Mouse (Mus musculus) heart, embryonic 14.5 days (tissue): ENCODE data around the gene Rtkn2. TPM values are rescaled to one million over a fixed set of nuclear protein-coding genes. Genes with fewer than 3 reads are reported as not detected.
A peak's percentile ranks its signal among the peaks of the same experiment; 100 is the strongest.

Experiments used
- ATAC-seq: fragments of 200-750 bp; cut with Nextera tagmentation; 2 replicates; pipeline ENCODE4 v1.8.0; 2017; ENCODE audit warnings: low read depth, moderate TSS enrichment; ENCODE audit not compliant: insufficient number of reproducible peaks, insufficient read depth, low FRiP score
- H3K27ac ChIP-seq, 2 experiments: fragments of 200-500 bp in 1 of 2; fragments of 300-500 bp in 1 of 2; sonication (generic) in 1 of 2; replicated peaks in 1 of 2; 2 replicates each; pipeline ENCODE4 v1.5.1; 2012 to 2014; ENCODE audit warnings: low read depth in 2 of 2, low read length in 2 of 2, control low read depth in 1 of 2, mild to moderate bottlenecking in 1 of 2, mixed read lengths in 1 of 2; ENCODE audit not compliant: control insufficient read depth in 1 of 2, insufficient read depth in 1 of 2
- H3K27me3 ChIP-seq: fragments of 300-500 bp; sonication (generic); 2 replicates; pipeline ENCODE4 v1.6.1; 2014; ENCODE audit warnings: mild to moderate bottlenecking, low read length, control low read depth; ENCODE audit not compliant: control insufficient read depth, insufficient read depth
- H3K36me3 ChIP-seq: fragments of 300-500 bp; sonication (generic); 2 replicates; pipeline ENCODE4 v1.6.1; 2014; ENCODE audit warnings: mild to moderate bottlenecking, control low read depth, low read length, mixed read lengths; ENCODE audit not compliant: control insufficient read depth, insufficient read depth
- H3K4me1 ChIP-seq, 2 experiments: fragments of 200-500 bp in 1 of 2; fragments of 300-500 bp in 1 of 2; sonication (generic) in 1 of 2; 2 replicates each; pipeline ENCODE4 v1.6.1; 2012 to 2014; ENCODE audit warnings: low read length in 2 of 2, control low read depth in 1 of 2, mixed read lengths in 1 of 2; ENCODE audit not compliant: control insufficient read depth in 2 of 2, insufficient read depth in 2 of 2
- H3K4me2 ChIP-seq: fragments of 300-500 bp; sonication (generic); 2 replicates; pipeline ENCODE4 v1.6.1; 2014; ENCODE audit warnings: mild to moderate bottlenecking, low read length
- H3K4me3 ChIP-seq, 2 experiments: fragments of 200-500 bp in 1 of 2; fragments of 300-500 bp in 1 of 2; sonication (generic) in 1 of 2; 2 replicates each; pipeline ENCODE4 v1.5.1; 2012 to 2014; ENCODE audit warnings: low read length in 2 of 2, mild to moderate bottlenecking in 2 of 2, control low read depth in 1 of 2, low read depth in 1 of 2, moderate library complexity in 1 of 2; ENCODE audit not compliant: control insufficient read depth in 1 of 2, insufficient read depth in 1 of 2
- H3K9ac ChIP-seq: fragments of 300-500 bp; sonication (generic); 2 replicates; pipeline ENCODE4 v1.6.1; 2014; ENCODE audit warnings: mild to moderate bottlenecking, low read length
- H3K9me3 ChIP-seq: fragments of 300-500 bp; sonication (generic); 2 replicates; pipeline ENCODE4 v1.6.1; 2016; ENCODE audit warnings: low read length, control low read depth; ENCODE audit not compliant: control insufficient read depth
- WGBS: fragments of 180-500 bp; shearing (Covaris S2); extraction: QIAGEN DNeasy Blood & Tissue Kit; methylation state at CpG from one replicate; pipeline ENCODE4 v1.1.7; 2014; 5-methylcytosine and 5-hydroxymethylcytosine counted together
- polyA plus RNA-seq: library from polyadenylated mRNA; unstranded; fragments of >200 nt; fragmentation: Nextera tagmentation; extraction: Ambion mirVana; gene quantifications from 2 replicates; pipeline ENCODE4 v1.2.1, GENCODE M21; 2014

Rtkn2 gene
- 6.5 and 7.3 TPM in 2 replicates for polyA plus RNA-seq

DNA sequence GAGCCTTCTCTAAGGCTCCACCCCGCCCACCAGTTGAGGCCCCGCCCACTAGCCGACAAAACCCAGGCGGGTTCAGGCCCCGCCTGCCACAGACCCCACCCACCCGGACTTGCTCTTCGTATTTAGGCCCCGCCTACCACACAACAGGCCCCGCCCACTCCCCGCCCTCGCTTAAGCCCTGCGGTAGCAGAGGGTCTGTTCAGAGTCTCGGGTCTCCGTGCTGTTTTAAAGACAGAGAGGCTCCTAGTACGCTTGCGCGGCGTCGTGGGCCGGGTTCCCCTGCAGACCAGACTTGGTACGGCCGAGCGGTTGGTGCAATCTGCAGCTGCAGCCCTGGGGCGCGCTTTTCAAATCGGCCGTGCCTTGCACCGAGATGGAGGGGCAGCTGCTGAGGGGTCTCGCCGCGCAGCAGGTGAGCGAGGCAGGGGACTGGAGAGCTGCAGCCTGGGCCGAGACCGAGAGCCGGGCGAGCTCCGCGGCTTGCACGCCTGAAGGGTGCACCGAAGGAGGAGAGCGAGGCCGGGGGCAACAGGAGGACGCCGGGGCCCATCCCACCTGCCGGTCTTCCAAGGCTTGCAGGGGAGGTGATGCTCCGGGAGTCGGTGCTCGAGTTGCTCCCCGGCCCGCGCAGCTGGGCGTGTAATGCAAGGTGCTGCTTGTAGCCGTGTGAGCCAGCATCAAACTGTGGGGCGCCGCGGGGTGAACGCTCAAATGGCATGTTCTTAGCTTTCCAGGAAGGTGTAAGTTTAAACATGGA, at the start of gene Rtkn2:
Gene Rtkn2 (plus strand): TSS at position 170 of the 757 bp plus-strand sequence.
- WGBS = under 1% methylated on average over 57 of the region's 57 CpGs
- H3K27ac ChIP-seq = peak within 1 kb of the TSS; percentile 61 to 67
- H3K4me3 ChIP-seq = peak within 1 kb of the TSS; percentile 76 to 97
- H3K36me3 ChIP-seq = no peaks in the 10 kb centered on the region
- H3K9ac ChIP-seq = peak within 1 kb of the TSS; percentile 80
- H3K27me3 ChIP-seq = no peaks in the 10 kb centered on the region
- peak within 1 kb of the TSS; percentile 93 for H3K4me2 ChIP-seq
- peak; percentile 94 for ATAC-seq
- H3K9me3 ChIP-seq = no peaks in the 10 kb centered on the region
- 0 out of 4 replicates have a peak, but pooled peaks cover 0 to 2% of the 10 kb centered on the region in 2 experiments for H3K4me1 ChIP-seq

GRCm38 (mm10) chr10:67931328-67931727, 48.0 kb upstream of the Rtkn2 start:
- no peak for ATAC-seq
- no peaks in the 10 kb centered on the region for H3K36me3 ChIP-seq
- no peak overlapping the region for H3K4me3 ChIP-seq
- H3K4me1 ChIP-seq = no peaks in the 10 kb centered on the region
- no peaks in the 10 kb centered on the region for H3K9me3 ChIP-seq
- H3K4me2 ChIP-seq = no peak overlapping the region
- H3K9ac ChIP-seq = no peak overlapping the region
- no peaks in the 10 kb centered on the region for H3K27me3 ChIP-seq
- WGBS = 73% methylated on average over 4 of the region's 4 CpGs
- no peak overlapping the region for H3K27ac ChIP-seq

- Histone ChIP-seq H3K9me3 (no peaks in the 10 kb centered on the region), H3K4me1 (no peaks in the 10 kb centered on the region), H3K9ac (no peak overlapping the region), H3K36me3 (no peaks in the 10 kb centered on the region), H3K4me3 (no peak overlapping the region), H3K4me2 (no peak overlapping the region), H3K27me3 (no peaks in the 10 kb centered on the region), H3K27ac (no peak overlapping the region)
- ATAC-seq = no peak
- 71% methylated on average over 11 of the region's 11 CpGs for WGBS
Measured at GRCm38 (mm10) chr10:67932780-67933179, 46.6 kb upstream of the Rtkn2 start.

GRCm38 (mm10) chr10:67936944-67937343, 42.4 kb upstream of the Rtkn2 start:
- 62% methylated on average over 4 of the region's 4 CpGs for WGBS

DNA sequence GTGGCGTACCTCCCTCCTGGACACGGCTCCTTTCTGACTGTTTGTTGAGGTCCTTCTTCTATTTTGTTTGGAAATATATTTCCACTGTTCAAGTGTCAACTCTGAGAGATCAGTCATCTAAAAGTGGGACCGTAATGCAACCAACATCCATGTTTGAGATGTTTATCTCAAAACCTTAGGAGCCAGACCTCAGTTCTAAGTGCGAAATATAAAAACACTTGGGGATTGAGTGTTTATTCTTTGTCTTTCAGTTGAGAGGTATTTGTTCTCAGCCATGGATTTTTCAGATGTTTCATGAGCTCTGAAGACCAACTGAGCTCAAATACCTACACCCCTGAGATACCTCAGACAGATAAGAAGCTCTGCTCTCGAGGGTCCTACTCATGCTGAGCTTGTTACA, 41.6 kb upstream of the Rtkn2 start:
- no peak for ATAC-seq

More at GRCm38 (mm10) chr10:67936944-67937343, 42.4 kb upstream of the Rtkn2 start:
- no peak overlapping the region for H3K4me3 ChIP-seq
- no peak overlapping the region for H3K9ac ChIP-seq
- H3K27me3 ChIP-seq = no peaks in the 10 kb centered on the region
- H3K4me1 ChIP-seq = no peaks in the 10 kb centered on the region
- no peaks in the 10 kb centered on the region for H3K9me3 ChIP-seq
- H3K4me2 ChIP-seq = no peak overlapping the region
- no peaks in the 10 kb centered on the region for H3K36me3 ChIP-seq
- no peak overlapping the region for H3K27ac ChIP-seq
- ATAC-seq = no peak

GRCm38 (mm10) chr10:67939546-67939945, 39.8 kb upstream of the Rtkn2 start:
- Histone ChIP-seq H3K9ac (no peak overlapping the region), H3K4me1 (no peaks in the 10 kb centered on the region), H3K27ac (no peak overlapping the region), H3K27me3 (no peaks in the 10 kb centered on the region), H3K36me3 (no peaks in the 10 kb centered on the region), H3K9me3 (no peaks in the 10 kb centered on the region), H3K4me3 (no peak overlapping the region), H3K4me2 (peak overlapping the region; percentile 23; the same call in 1 of the 2 replicates)
- ATAC-seq = no peak
- WGBS = 47% methylated on average over 12 of the region's 12 CpGs

More for the DNA sequence above, 41.6 kb upstream of the Rtkn2 start:
- no peaks in the 10 kb centered on the region for H3K36me3 ChIP-seq
- H3K9me3 ChIP-seq = no peaks in the 10 kb centered on the region
- no peak overlapping the region for H3K4me2 ChIP-seq
- H3K27ac ChIP-seq = no peak overlapping the region
- H3K4me3 ChIP-seq = no peak overlapping the region
- no peaks in the 10 kb centered on the region for H3K4me1 ChIP-seq
- WGBS = 81% methylated on average over 5 of the region's 5 CpGs
- H3K27me3 ChIP-seq = no peaks in the 10 kb centered on the region
- H3K9ac ChIP-seq = no peak overlapping the region

DNA sequence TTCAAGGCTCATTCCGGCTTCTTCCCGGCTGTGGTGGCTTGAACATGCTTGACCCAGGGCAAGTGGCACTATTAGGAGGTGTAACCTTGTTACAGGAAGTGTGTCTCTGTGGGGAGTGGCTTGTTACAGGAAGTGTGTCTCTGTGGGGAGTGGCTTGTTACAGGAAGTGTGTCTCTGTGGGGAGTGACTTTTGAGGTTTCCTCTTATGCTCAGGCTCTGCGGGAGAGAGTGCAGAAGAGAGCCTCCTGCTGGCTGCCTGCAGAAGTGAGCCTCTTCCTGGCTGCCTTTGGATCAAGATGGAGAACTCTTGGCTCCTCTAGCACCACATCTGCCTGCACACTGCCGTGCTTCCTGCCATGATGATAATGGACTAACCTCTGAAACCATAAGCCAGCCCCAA, 35.9 kb upstream of the Rtkn2 start:
- no peak overlapping the region for H3K27ac ChIP-seq
- no peaks in the 10 kb centered on the region for H3K27me3 ChIP-seq
- H3K9ac ChIP-seq = no peak overlapping the region
- no peaks in the 10 kb centered on the region for H3K36me3 ChIP-seq
- no peaks in the 10 kb centered on the region for H3K4me1 ChIP-seq
- H3K9me3 ChIP-seq = 0 out of 2 replicates have a peak, but pooled peaks cover 7% of the 10 kb centered on the region
- H3K4me2 ChIP-seq = no peak overlapping the region
- H3K4me3 ChIP-seq = no peak overlapping the region
- WGBS = 86% methylated on average over 4 of the region's 4 CpGs
- ATAC-seq = no peak
